17 mouse cellular contexts compared by ENCODE assay signal in genomic region chr11:102630731-102631130, GRCm38 (mm10). TPM values are rescaled to one million over a fixed set of nuclear protein-coding genes. Genes with fewer than 3 reads are reported as not detected.
A peak's percentile ranks its signal among the peaks of the same experiment; 100 is the strongest.
DNase-seq lines count a peak whose midpoint lies in the region; ATAC-seq lines count a peak whose summit lies in the region.
"Had no signal": no experiment of that assay in that cellular context is flagged by ENCODE, and none has a peak within 500 bp of the region (broad histone marks: within the 10 kb centered on the region; RNA-seq: fewer than 3 reads in every experiment).

No protein-coding gene starts in this region.

- 5% methylated on average over 7 of the region's 7 CpGs for WGBS in hindbrain, embryonic 10.5 days
- 13% methylated on average over 7 of the region's 7 CpGs for WGBS in hindbrain, embryonic 16.5 days
- WGBS in midbrain, embryonic 11.5 days: 11% methylated on average over 7 of the region's 7 CpGs
- 23% methylated on average over 7 of the region's 7 CpGs for WGBS in midbrain, embryonic 15.5 days
- WGBS in embryonic facial prominence, embryonic 11.5 days: 8% methylated on average over 7 of the region's 7 CpGs
- 30% methylated on average over 7 of the region's 7 CpGs for WGBS in limb, embryonic 15.5 days

- no peak overlapping the region for H3K4me2 ChIP-seq in hindbrain, embryonic 16.5 days (ENCODE audit: low read length)
- H3K4me2 ChIP-seq in midbrain, embryonic 11.5 days: no peak overlapping the region
- no peak overlapping the region for H3K4me2 ChIP-seq in midbrain, embryonic 15.5 days
- peak overlapping the region; percentile 17; the same call in 1 of the 2 replicates for H3K4me2 ChIP-seq in embryonic facial prominence, embryonic 11.5 days (ENCODE audit: low read depth, low read length)
- H3K4me2 ChIP-seq in limb, embryonic 15.5 days: no peak overlapping the region
- H3K4me2 ChIP-seq: liver, embryonic 13.5 days had no signal

- H3K9me3 ChIP-seq in hindbrain, embryonic 10.5 days: no peaks in the 10 kb centered on the region
- no peaks in the 10 kb centered on the region for H3K9me3 ChIP-seq in hindbrain, embryonic 16.5 days (ENCODE audit: control insufficient read depth, low read length)
- H3K9me3 ChIP-seq in midbrain, embryonic 11.5 days (ENCODE audit: control insufficient read depth, low read length): no peaks in the 10 kb centered on the region
- H3K9me3 ChIP-seq in midbrain, embryonic 15.5 days: no peaks in the 10 kb centered on the region
- H3K9me3 ChIP-seq in embryonic facial prominence, embryonic 11.5 days (replicated peaks; ENCODE audit: control insufficient read depth, low read length): no peaks in the 10 kb centered on the region
- no peaks in the 10 kb centered on the region for H3K9me3 ChIP-seq in limb, embryonic 15.5 days
- H3K9me3 ChIP-seq: liver, embryonic 13.5 days had no signal

- no peak overlapping the region for H3K9ac ChIP-seq in hindbrain, embryonic 16.5 days (ENCODE audit: low read depth, low read length)
- no peak overlapping the region; the same call in 1 of the 2 replicates for H3K9ac ChIP-seq in midbrain, embryonic 11.5 days (ENCODE audit: low read length)
- no peak overlapping the region for H3K9ac ChIP-seq in midbrain, embryonic 15.5 days
- peak overlapping the region; percentile 36 for H3K9ac ChIP-seq in embryonic facial prominence, embryonic 11.5 days (replicated peaks; ENCODE audit: low read length)
- no peak overlapping the region for H3K9ac ChIP-seq in limb, embryonic 15.5 days
- H3K9ac ChIP-seq: liver, embryonic 13.5 days had no signal

- H3K4me1 ChIP-seq in hindbrain, embryonic 10.5 days (replicated peaks): peaks cover 64% of the 10 kb centered on the region
- no peaks in the 10 kb centered on the region for H3K4me1 ChIP-seq in hindbrain, embryonic 16.5 days (ENCODE audit: control insufficient read depth, insufficient read depth, low read depth, low read length)
- H3K4me1 ChIP-seq in midbrain, embryonic 11.5 days (ENCODE audit: control insufficient read depth, insufficient read depth, low read length): peaks cover 24% of the 10 kb centered on the region
- H3K4me1 ChIP-seq in midbrain, embryonic 15.5 days: peaks cover 6% of the 10 kb centered on the region; the same call in 1 of the 2 replicates
- H3K4me1 ChIP-seq in embryonic facial prominence, embryonic 11.5 days (ENCODE audit: control insufficient read depth, insufficient read depth, low read length): peaks cover 15% of the 10 kb centered on the region
- H3K4me1 ChIP-seq in limb, embryonic 15.5 days: peaks cover 40% of the 10 kb centered on the region

- peak overlapping the region; percentile 77 for H3K27ac ChIP-seq in hindbrain, embryonic 10.5 days
- no peak overlapping the region for H3K27ac ChIP-seq in hindbrain, embryonic 16.5 days (ENCODE audit: low read depth, low read length)
- no peak overlapping the region for H3K27ac ChIP-seq in midbrain, embryonic 11.5 days (ENCODE audit: low read depth, low read length)
- no peak overlapping the region for H3K27ac ChIP-seq in midbrain, embryonic 15.5 days
- peak overlapping the region; percentile 82 for H3K27ac ChIP-seq in embryonic facial prominence, embryonic 11.5 days (replicated peaks; ENCODE audit: low read depth, low read length)
- H3K27ac ChIP-seq in limb, embryonic 15.5 days: peak overlapping the region; percentile 33; the same call in 1 of the 2 replicates
- H3K27ac ChIP-seq: liver, embryonic 13.5 days had no signal

- no peak overlapping the region for H3K4me3 ChIP-seq in hindbrain, embryonic 10.5 days
- H3K4me3 ChIP-seq in hindbrain, embryonic 16.5 days (ENCODE audit: low read length): no peak overlapping the region
- no peak overlapping the region for H3K4me3 ChIP-seq in midbrain, embryonic 11.5 days (ENCODE audit: low read depth, low read length)
- H3K4me3 ChIP-seq in midbrain, embryonic 15.5 days: no peak overlapping the region
- H3K4me3 ChIP-seq in embryonic facial prominence, embryonic 11.5 days (ENCODE audit: low read depth, low read length): no peak overlapping the region
- H3K4me3 ChIP-seq in limb, embryonic 15.5 days: no peak overlapping the region
- H3K4me3 ChIP-seq: liver, embryonic 13.5 days had no signal

- peaks cover 29% of the 10 kb centered on the region for H3K27me3 ChIP-seq in hindbrain, embryonic 10.5 days (ENCODE audit: insufficient read depth, poor library complexity, severe bottlenecking)
- no peaks in the 10 kb centered on the region; the same call in 1 of the 2 replicates for H3K27me3 ChIP-seq in hindbrain, embryonic 16.5 days (replicated peaks; ENCODE audit: control insufficient read depth, insufficient read depth, low read length)
- no peaks in the 10 kb centered on the region for H3K27me3 ChIP-seq in midbrain, embryonic 11.5 days (ENCODE audit: control insufficient read depth, insufficient read depth, low read length)
- no peaks in the 10 kb centered on the region for H3K27me3 ChIP-seq in midbrain, embryonic 15.5 days (replicated peaks)
- H3K27me3 ChIP-seq in embryonic facial prominence, embryonic 11.5 days (ENCODE audit: control insufficient read depth, insufficient read depth, low read length): no peaks in the 10 kb centered on the region
- H3K27me3 ChIP-seq in limb, embryonic 15.5 days: no peaks in the 10 kb centered on the region

- DNase-seq in hindbrain, embryonic 10.5 days (ENCODE audit: low spot score): peak; percentile 50
- DNase-seq in midbrain, embryonic 11.5 days (ENCODE audit: low spot score, missing footprints): peak; percentile 86
- DNase-seq in embryonic facial prominence, embryonic 11.5 days (ENCODE audit: low spot score): peak; percentile 68
- DNase-seq: adrenal gland, postnatal 14 days; B cell, adult 2 months; cerebellum, adult 11-12 months; cerebellum, postnatal 25 days; heart, postnatal 4 days; kidney, postnatal 25 days; liver, embryonic 13.5 days; thymus, postnatal 4 days had no signal

- H3K36me3 ChIP-seq in hindbrain, embryonic 10.5 days: no peaks in the 10 kb centered on the region
- H3K36me3 ChIP-seq in hindbrain, embryonic 16.5 days (ENCODE audit: control insufficient read depth, insufficient read depth, low read length): no peaks in the 10 kb centered on the region
- no peaks in the 10 kb centered on the region for H3K36me3 ChIP-seq in midbrain, embryonic 11.5 days (ENCODE audit: control insufficient read depth, insufficient read depth, low read length)
- H3K36me3 ChIP-seq in midbrain, embryonic 15.5 days (replicated peaks): no peaks in the 10 kb centered on the region
- H3K36me3 ChIP-seq in embryonic facial prominence, embryonic 11.5 days (replicated peaks; ENCODE audit: control insufficient read depth, insufficient read depth, low read depth, low read length): no peaks in the 10 kb centered on the region
- no peaks in the 10 kb centered on the region for H3K36me3 ChIP-seq in limb, embryonic 15.5 days
- H3K36me3 ChIP-seq: liver, embryonic 13.5 days had no signal

- no peak for ATAC-seq in hindbrain, embryonic 16.5 days
- ATAC-seq in midbrain, embryonic 11.5 days (ENCODE audit: low FRiP score): no peak
- ATAC-seq in midbrain, embryonic 15.5 days (replicated peaks): no peak
- ATAC-seq in embryonic facial prominence, embryonic 11.5 days (replicated peaks; ENCODE audit: insufficient number of reproducible peaks, low FRiP score, low TSS enrichment, low read depth): no peak
- no peak for ATAC-seq in limb, embryonic 15.5 days (ENCODE audit: insufficient number of reproducible peaks, low FRiP score, low TSS enrichment, low read depth)
- ATAC-seq in inflammation-experienced regulatory T-cells, adult 6 months: no peak
- ATAC-seq: forebrain, embryonic 14.5 days; intestine, postnatal 0 days had no signal

RNA-seq across cellular contexts. Expression of gene Fzd2, which starts 26.5 kb away (rescaled TPM):
- polyA plus RNA-seq in hindbrain, embryonic 10.5 days (2016; fragmentation: Nextera tagmentation; extraction: Ambion mirVana): 31.8 and 36.9 TPM in 2 replicates
- 6.0 and 6.7 TPM in 2 replicates for polyA plus RNA-seq in hindbrain, embryonic 16.5 days (2015; fragmentation: Nextera tagmentation; extraction: Ambion mirVana)
- 27.1 and 27.3 TPM in 2 replicates for polyA plus RNA-seq in midbrain, embryonic 11.5 days (2014; fragmentation: Nextera tagmentation; extraction: Ambion mirVana)
- 7.4 and 9.5 TPM in 2 replicates for polyA plus RNA-seq in midbrain, embryonic 15.5 days (2015; fragmentation: Nextera tagmentation; extraction: Ambion mirVana)
- 53.3 and 57.0 TPM in 2 replicates for polyA plus RNA-seq in embryonic facial prominence, embryonic 11.5 days (2014; fragmentation: Nextera tagmentation; extraction: Ambion mirVana)
- polyA plus RNA-seq in limb, embryonic 15.5 days (2015; fragmentation: Nextera tagmentation; extraction: Ambion mirVana): 41.0 and 48.5 TPM in 2 replicates
- not detected for polyA plus RNA-seq in inflammation-experienced regulatory T-cells, adult 6 months (2017; shearing (Covaris generic))

RNA-seq across cellular contexts. Expression of gene Meioc, which starts 32.8 kb away (rescaled TPM):
- polyA plus RNA-seq in hindbrain, embryonic 10.5 days (2016; fragmentation: Nextera tagmentation; extraction: Ambion mirVana): 0.17 and 0.57 TPM in 2 replicates
- 0.15 and 0.17 TPM in 2 replicates for polyA plus RNA-seq in hindbrain, embryonic 16.5 days (2015; fragmentation: Nextera tagmentation; extraction: Ambion mirVana)
- polyA plus RNA-seq in midbrain, embryonic 11.5 days (2014; fragmentation: Nextera tagmentation; extraction: Ambion mirVana): 0.40 and 0.62 TPM in 2 replicates
- 0.13 TPM in 1 of 2 replicates, not detected in the other for polyA plus RNA-seq in midbrain, embryonic 15.5 days (2015; fragmentation: Nextera tagmentation; extraction: Ambion mirVana)
- polyA plus RNA-seq in embryonic facial prominence, embryonic 11.5 days (2014; fragmentation: Nextera tagmentation; extraction: Ambion mirVana): 1.0 and 1.3 TPM in 2 replicates
- polyA plus RNA-seq in limb, embryonic 15.5 days (2015; fragmentation: Nextera tagmentation; extraction: Ambion mirVana): 0.81 and 0.90 TPM in 2 replicates
- under 1 TPM in 2 of 3 experiments, not detected in 1; 0.08 to 0.20 TPM for polyA plus RNA-seq in inflammation-experienced regulatory T-cells, adult 6 months (2017; shearing (Covaris generic))

RNA-seq across cellular contexts. Expression of gene Gm11627, which starts 51.5 kb away (rescaled TPM):
- 9.0 and 9.1 TPM in 2 replicates for polyA plus RNA-seq in hindbrain, embryonic 10.5 days (2016; fragmentation: Nextera tagmentation; extraction: Ambion mirVana)
- polyA plus RNA-seq in hindbrain, embryonic 16.5 days (2015; fragmentation: Nextera tagmentation; extraction: Ambion mirVana): 2.8 and 4.1 TPM in 2 replicates
- 13.9 and 14.6 TPM in 2 replicates for polyA plus RNA-seq in midbrain, embryonic 11.5 days (2014; fragmentation: Nextera tagmentation; extraction: Ambion mirVana)
- polyA plus RNA-seq in midbrain, embryonic 15.5 days (2015; fragmentation: Nextera tagmentation; extraction: Ambion mirVana): 1.9 and 3.4 TPM in 2 replicates
- 10.5 and 10.6 TPM in 2 replicates for polyA plus RNA-seq in embryonic facial prominence, embryonic 11.5 days (2014; fragmentation: Nextera tagmentation; extraction: Ambion mirVana)
- 10.7 and 11.3 TPM in 2 replicates for polyA plus RNA-seq in limb, embryonic 15.5 days (2015; fragmentation: Nextera tagmentation; extraction: Ambion mirVana)
- not detected for polyA plus RNA-seq in inflammation-experienced regulatory T-cells, adult 6 months (2017; shearing (Covaris generic))

Comparison
In these comparisons a context has a peak if more than half of its experiments do, and no peak if none do; other contexts are left out.
1. H3K27ac ChIP-seq: peak in hindbrain, embryonic 10.5 days (single experiment), embryonic facial prominence, embryonic 11.5 days (single experiment) and limb, embryonic 15.5 days (single experiment); none in hindbrain, embryonic 16.5 days (single experiment), midbrain, embryonic 11.5 days (single experiment) and midbrain, embryonic 15.5 days (single experiment).
2. Peak in every context shown above with its lines, with median percentiles within 50 percentile points of each other: DNase-seq.